Mouse (Mus musculus): ENCODE measurements around the gene Cux2.

DNA sequence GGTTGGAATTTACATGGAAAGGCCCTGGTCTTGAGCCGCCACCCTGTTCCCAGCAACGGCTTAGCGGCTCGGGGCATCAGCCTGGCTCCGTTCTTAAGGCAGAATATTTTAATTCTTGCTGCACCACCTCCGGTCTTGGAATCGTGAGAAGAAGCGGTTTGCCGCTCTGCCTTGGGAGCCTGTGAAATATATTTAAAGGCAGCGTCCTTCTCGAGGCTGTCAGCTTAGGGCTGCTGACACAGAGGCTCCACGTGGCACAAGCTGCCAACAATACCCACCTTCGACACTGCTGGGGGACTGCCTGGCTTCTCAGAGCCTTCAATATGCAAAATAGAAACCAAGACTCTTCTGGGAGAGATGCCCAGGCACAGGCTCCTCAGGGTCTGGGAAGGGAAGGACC lies 18.7 kb upstream of the Cux2 start:
- no peak for TF ChIP-seq POLR2A (IDR thresholded peaks at IDR 0.05; ENCODE audit: control insufficient read depth in 1 of 2, insufficient read depth in 1 of 2, low read depth in 1 of 2, low read length in 2 of 2, poor library complexity in 1 of 2)
- no peak for TF ChIP-seq USF2 (IDR thresholded peaks at IDR 0.05; ENCODE audit: borderline replicate concordance in 1 of 2, insufficient read depth in 1 of 2, low read depth in 1 of 2, low read length in 2 of 2)
- TF ChIP-seq CTCF (IDR thresholded peaks at IDR 0.05 in 2 of 3, conservative IDR thresholded peaks at IDR 0.05 in 1 of 3; ENCODE audit: control insufficient read depth in 1 of 3, insufficient read depth in 1 of 3, low read depth in 2 of 3, low read length in 3 of 3, poor library complexity in 1 of 3, severe bottlenecking in 1 of 3): no peak
- TF ChIP-seq BHLHE40 (IDR thresholded peaks at IDR 0.05; ENCODE audit: borderline replicate concordance, low read depth, low read length): no peak
- no peak for TF ChIP-seq POLR2AphosphoS2 (IDR thresholded peaks at IDR 0.05; ENCODE audit: low read length)
- TF ChIP-seq ZNF384 (IDR thresholded peaks at IDR 0.05; ENCODE audit: low read depth, low read length): no peak
- no peak for TF ChIP-seq TCF12 (IDR thresholded peaks at IDR 0.05; ENCODE audit: low read depth, low read length)
- no peak for TF ChIP-seq MEF2A (IDR thresholded peaks at IDR 0.05; ENCODE audit: extremely low read depth, insufficient replicate concordance, low read depth, low read length, poor library complexity, severe bottlenecking)
- no peak for TF ChIP-seq E2F4 (IDR thresholded peaks at IDR 0.05; ENCODE audit: borderline replicate concordance, low read depth, low read length)
- no peak for TF ChIP-seq ZKSCAN1 (IDR thresholded peaks at IDR 0.05; ENCODE audit: low read depth, low read length)
- no peak for TF ChIP-seq POLR2AphosphoS5 (IDR thresholded peaks at IDR 0.05; ENCODE audit: borderline replicate concordance, low read depth, low read length)
- no peak for TF ChIP-seq USF1 (IDR thresholded peaks at IDR 0.05; ENCODE audit: low read depth, low read length)
- no peak for TF ChIP-seq MYC (IDR thresholded peaks at IDR 0.05; ENCODE audit: low read depth, low read length)
- TF ChIP-seq GABPA (IDR thresholded peaks at IDR 0.05; ENCODE audit: low read depth, low read length): no peak
